Mouse (Mus musculus) embryonic facial prominence, embryonic 12.5 days (tissue): ENCODE results near the gene Asb6. TPM values are rescaled to one million over a fixed set of nuclear protein-coding genes. Genes with fewer than 3 reads are reported as not detected.

Experiments used
- ATAC-seq: fragments of 200-750 bp; cut with Nextera tagmentation; 2 replicates; pipeline ENCODE4 v1.8.0; 2017; ENCODE audit not compliant: insufficient number of reproducible peaks, insufficient read depth, low FRiP score, low TSS enrichment
- H3K27ac ChIP-seq: fragments of 300-500 bp; sonication (generic); 2 replicates; pipeline ENCODE4 v1.5.1; 2016; ENCODE audit warnings: mild to moderate bottlenecking
- H3K27me3 ChIP-seq: fragments of 300-500 bp; sonication (generic); 2 replicates; pipeline ENCODE4 v1.6.1; 2016; ENCODE audit warnings: mild to moderate bottlenecking, moderate library complexity
- H3K36me3 ChIP-seq: fragments of 300-500 bp; sonication (generic); 2 replicates; pipeline ENCODE4 v1.6.1; 2016; ENCODE audit warnings: mild to moderate bottlenecking
- H3K4me1 ChIP-seq: fragments of 300-500 bp; sonication (generic); 2 replicates; pipeline ENCODE4 v1.6.1; 2016
- H3K4me2 ChIP-seq: fragments of 300-500 bp; sonication (generic); replicated peaks from 2 replicates; pipeline ENCODE4 v1.6.1; 2016; ENCODE audit warnings: mild to moderate bottlenecking, moderate library complexity
- H3K4me3 ChIP-seq: fragments of 300-500 bp; sonication (generic); 2 replicates; pipeline ENCODE4 v1.5.1; 2016; ENCODE audit warnings: mild to moderate bottlenecking
- H3K9ac ChIP-seq: fragments of 300-500 bp; sonication (generic); 2 replicates; pipeline ENCODE4 v1.6.1; 2016; ENCODE audit warnings: mild to moderate bottlenecking, moderate library complexity
- H3K9me3 ChIP-seq: fragments of 300-500 bp; sonication (generic); 2 replicates; pipeline ENCODE4 v1.6.1; 2016; ENCODE audit warnings: mild to moderate bottlenecking, moderate library complexity
- WGBS: fragments of 180-500 bp; shearing (Covaris S2); methylation state at CpG from one replicate; pipeline ENCODE4 v1.1.7; 2016; 5-methylcytosine and 5-hydroxymethylcytosine counted together
- polyA plus RNA-seq: library from polyadenylated mRNA; unstranded; fragments of >200 nt; fragmentation: Nextera tagmentation; extraction: Ambion mirVana; gene quantifications from 2 replicates; pipeline ENCODE4 v1.2.1, GENCODE M21; 2016

The Asb6 gene
- polyA plus RNA-seq, 1 experiment from 2014 or later = 41.8 TPM

DNA sequence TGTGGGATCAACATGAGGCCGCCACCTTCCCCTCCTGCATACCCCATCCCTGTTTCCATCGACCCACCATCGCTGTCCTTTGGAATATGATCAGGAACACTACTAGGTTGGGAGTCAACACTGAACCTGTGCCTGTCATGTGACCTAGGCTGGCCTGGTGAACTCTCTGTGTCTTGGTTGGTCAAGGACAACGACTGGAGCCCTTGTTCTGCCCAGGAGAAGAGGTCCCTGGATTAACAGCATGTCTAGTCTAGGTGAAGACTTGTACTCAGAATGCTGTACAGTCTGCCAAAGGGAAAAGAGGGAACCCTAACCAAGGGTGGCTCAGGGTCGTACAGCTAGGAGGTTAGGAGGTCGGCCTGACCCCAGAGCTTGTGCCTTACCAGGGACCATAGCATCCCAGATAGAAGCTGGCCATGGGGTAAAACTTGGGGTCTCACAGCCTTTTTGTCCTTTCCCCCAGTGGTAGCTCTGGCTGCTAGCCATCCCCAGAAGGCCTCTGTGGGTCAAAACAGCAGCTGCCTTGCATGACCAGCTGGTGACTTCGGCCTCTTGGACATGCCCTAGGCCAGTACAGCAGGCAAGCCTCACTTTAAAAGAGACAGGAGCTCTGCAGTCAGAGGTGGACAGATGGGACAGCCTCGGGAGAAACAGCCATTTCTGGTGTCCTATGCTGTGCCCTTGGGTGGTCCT is 56.7 kb downstream of the Asb6 start:
- no peaks in the 10 kb centered on the region for H3K27me3 ChIP-seq
- 84% methylated on average over 8 of the region's 8 CpGs for WGBS
- H3K4me1 ChIP-seq = peaks cover 21% of the 10 kb centered on the region
- ATAC-seq = no peak
- H3K4me3 ChIP-seq = no peak overlapping the region
- H3K4me2 ChIP-seq = no peak overlapping the region
- H3K9me3 ChIP-seq = no peaks in the 10 kb centered on the region
- H3K27ac ChIP-seq = peak overlapping the region; percentile 30; the same call in 1 of the 2 replicates
- no peaks in the 10 kb centered on the region for H3K36me3 ChIP-seq
- no peak overlapping the region for H3K9ac ChIP-seq

Other genes with a start within 250 kb of the Asb6 start
- gene Cstad, start 235.3 kb downstream of the Asb6 start, polyA plus RNA-seq = 0.57 and 1.4 TPM in 2 replicates
- gene 1700001O22Rik, start 26.7 kb downstream of the Asb6 start, polyA plus RNA-seq = 3.8 and 4.0 TPM in 2 replicates
- 105 and 106 TPM in 2 replicates for gene Ntmt1, start 22.5 kb downstream of the Asb6 start, polyA plus RNA-seq
- gene Prrx2, start 4.6 kb upstream of the Asb6 start, polyA plus RNA-seq = 106 and 121 TPM in 2 replicates
- gene Ptges, start 99.5 kb upstream of the Asb6 start, polyA plus RNA-seq = 11.6 and 12.0 TPM in 2 replicates
- 31.5 and 31.9 TPM in 2 replicates for gene Tor1b, start 122.6 kb upstream of the Asb6 start, polyA plus RNA-seq
- gene Tor1a, start 137.6 kb upstream of the Asb6 start, polyA plus RNA-seq = 82.8 and 83.2 TPM in 2 replicates
- 62.0 and 62.1 TPM in 2 replicates for gene BC005624, start 151.9 kb upstream of the Asb6 start, polyA plus RNA-seq
- 24.5 and 25.3 TPM in 2 replicates for gene Usp20, start 151.9 kb upstream of the Asb6 start, polyA plus RNA-seq